Mouse (Mus musculus) liver, embryonic 12.5 days (tissue): ENCODE measurements around the gene Ppme1. TPM values are rescaled to one million over a fixed set of nuclear protein-coding genes. Genes with fewer than 3 reads are reported as not detected.

ENCODE experiments used
- ATAC-seq: fragments of 200-750 bp; cut with Nextera tagmentation; 2 replicates; pipeline ENCODE4 v1.8.0; 2017; ENCODE audit warnings: moderate number of reproducible peaks, mild to moderate bottlenecking, moderate library complexity
- H3K27ac ChIP-seq: fragments of 300-500 bp; sonication (generic); 2 replicates; pipeline ENCODE4 v1.5.1; 2016; ENCODE audit warnings: mild to moderate bottlenecking
- H3K27me3 ChIP-seq: fragments of 300-500 bp; sonication (generic); replicated peaks from 2 replicates; pipeline ENCODE4 v1.6.1; 2016; ENCODE audit warnings: mild to moderate bottlenecking, moderate library complexity
- H3K36me3 ChIP-seq: fragments of 300-500 bp; sonication (generic); 2 replicates; pipeline ENCODE4 v1.6.1; 2016; ENCODE audit warnings: mild to moderate bottlenecking, moderate library complexity
- H3K4me1 ChIP-seq: fragments of 300-500 bp; sonication (generic); 2 replicates; pipeline ENCODE4 v1.6.1; 2016
- H3K4me2 ChIP-seq: fragments of 300-500 bp; sonication (generic); 2 replicates; pipeline ENCODE4 v1.6.1; 2016; ENCODE audit warnings: mild to moderate bottlenecking, moderate library complexity
- H3K4me3 ChIP-seq: fragments of 300-500 bp; sonication (generic); 2 replicates; pipeline ENCODE4 v1.5.1; 2016; ENCODE audit warnings: mild to moderate bottlenecking, moderate library complexity
- H3K9ac ChIP-seq: fragments of 300-500 bp; sonication (generic); 2 replicates; pipeline ENCODE4 v1.6.1; 2016; ENCODE audit warnings: mild to moderate bottlenecking, moderate library complexity
- H3K9me3 ChIP-seq: fragments of 300-500 bp; sonication (generic); replicated peaks from 2 replicates; pipeline ENCODE4 v1.6.1; 2016; ENCODE audit warnings: mild to moderate bottlenecking, moderate library complexity
- WGBS: fragments of 180-500 bp; shearing (Covaris S2); methylation state at CpG from one replicate; pipeline ENCODE4 v1.1.7; 2016; ENCODE audit not compliant: insufficient replicate concordance; 5-methylcytosine and 5-hydroxymethylcytosine counted together
- polyA plus RNA-seq: library from polyadenylated mRNA; unstranded; fragments of >200 nt; fragmentation: Nextera tagmentation; extraction: Ambion mirVana; gene quantifications from 2 replicates; pipeline ENCODE4 v1.2.1, GENCODE M21; 2016

The Ppme1 gene
- polyA plus RNA-seq, 1 experiment from 2014 or later = 32.5 TPM

GRCm38 (mm10) chr7:100295745-100296144, 76.4 kb downstream of the Ppme1 start:
- ATAC-seq = no peak
- no peak overlapping the region for H3K27ac ChIP-seq
- H3K4me2 ChIP-seq = no peak overlapping the region
- H3K4me3 ChIP-seq = no peak overlapping the region
- no peaks in the 10 kb centered on the region for H3K36me3 ChIP-seq
- WGBS = 81% methylated on average over 2 of the region's 2 CpGs
- peaks cover 2% of the 10 kb centered on the region; the same call in 1 of the 2 replicates for H3K4me1 ChIP-seq
- no peak overlapping the region for H3K9ac ChIP-seq
- H3K9me3 ChIP-seq = peaks cover 5% of the 10 kb centered on the region; the same call in 1 of the 2 replicates
- peaks cover 25% of the 10 kb centered on the region for H3K27me3 ChIP-seq

GRCm38 (mm10) chr7:100293546-100293945, 78.6 kb downstream of the Ppme1 start:
- ATAC-seq = no peak
- H3K4me3 ChIP-seq = no peak overlapping the region
- no peak overlapping the region for H3K27ac ChIP-seq
- 72% methylated on average over 8 of the region's 8 CpGs for WGBS
- H3K9ac ChIP-seq = no peak overlapping the region
- H3K4me1 ChIP-seq = no peaks in the 10 kb centered on the region
- H3K27me3 ChIP-seq = peaks cover 43% of the 10 kb centered on the region
- no peak overlapping the region for H3K4me2 ChIP-seq
- no peaks in the 10 kb centered on the region for H3K36me3 ChIP-seq
- H3K9me3 ChIP-seq = peaks cover 9% of the 10 kb centered on the region; the same call in 1 of the 2 replicates

DNA sequence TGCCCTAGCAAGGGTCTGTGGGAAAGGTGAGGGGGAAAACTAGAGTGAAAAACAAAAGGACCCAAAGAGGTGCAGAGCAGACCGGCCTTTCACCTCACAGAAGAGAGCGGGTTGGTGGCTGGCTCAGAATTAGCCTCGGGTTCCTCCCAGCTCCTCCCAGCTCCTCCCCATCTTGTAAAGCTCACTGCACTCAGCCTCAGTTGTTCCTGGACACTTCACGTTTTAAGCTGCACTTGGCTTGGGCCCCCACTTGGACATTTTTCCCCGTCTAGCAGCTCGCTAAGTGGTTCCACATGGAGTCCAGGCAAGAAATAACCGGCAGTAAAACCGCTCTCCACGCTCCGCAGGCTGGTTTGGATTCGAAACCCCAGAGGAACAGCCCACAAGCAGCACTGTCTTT, 83.5 kb downstream of the Ppme1 start:
- no peak overlapping the region for H3K9ac ChIP-seq
- peaks cover 9% of the 10 kb centered on the region; the same call in 1 of the 2 replicates for H3K9me3 ChIP-seq
- H3K36me3 ChIP-seq = no peaks in the 10 kb centered on the region
- no peak for ATAC-seq
- peak overlapping the region; percentile 42 for H3K4me2 ChIP-seq
- H3K27ac ChIP-seq = peak overlapping the region; percentile 74
- H3K27me3 ChIP-seq = peaks cover 88% of the 10 kb centered on the region
- H3K4me3 ChIP-seq = no peak overlapping the region
- H3K4me1 ChIP-seq = peaks cover 13% of the 10 kb centered on the region; the same call in 1 of the 2 replicates
- 35% methylated on average over 11 of the region's 11 CpGs for WGBS

DNA sequence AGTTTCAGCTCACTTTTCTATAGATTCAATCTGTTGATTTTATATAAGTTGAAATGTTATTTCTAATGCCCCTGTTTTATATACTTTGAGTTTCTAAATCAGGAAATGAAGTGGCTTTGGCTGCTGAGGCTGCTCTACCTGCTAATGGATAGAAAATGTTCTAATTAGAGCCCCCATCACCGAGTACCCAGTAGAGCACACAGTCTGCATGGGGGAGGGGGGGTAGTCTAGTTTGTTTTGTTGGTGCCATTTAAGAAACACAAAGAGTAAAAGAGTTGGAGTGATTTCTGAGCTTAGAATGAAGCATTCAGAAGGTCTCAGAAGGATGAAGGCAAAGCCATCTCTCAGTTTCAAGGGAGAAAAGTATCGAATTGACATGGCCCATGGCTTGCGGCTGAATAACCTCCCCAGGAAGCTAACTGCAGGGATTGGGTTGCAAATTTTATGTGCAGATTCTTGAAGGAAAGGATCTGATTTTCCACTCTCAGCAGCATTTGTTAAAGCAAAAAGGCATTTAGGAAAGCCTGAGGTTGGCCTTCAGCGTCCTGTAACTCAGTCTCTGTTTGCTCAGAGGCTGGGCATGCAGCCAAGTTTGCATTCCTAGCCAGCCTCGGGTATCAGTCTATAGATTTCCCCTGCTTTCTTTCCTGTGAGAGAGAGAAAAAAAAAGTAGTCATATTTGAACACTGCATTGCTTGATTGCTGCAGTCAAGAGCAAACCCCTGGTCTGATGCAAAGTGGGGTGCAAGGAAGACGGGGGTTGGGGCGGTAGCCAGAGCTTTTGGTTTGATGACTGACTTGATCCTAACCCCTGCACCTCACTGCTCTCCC, 84.1 kb downstream of the Ppme1 start:
- Histone ChIP-seq H3K4me1 (peaks cover 13% of the 10 kb centered on the region; the same call in 1 of the 2 replicates), H3K9me3 (peaks cover 9% of the 10 kb centered on the region; the same call in 1 of the 2 replicates), H3K36me3 (no peaks in the 10 kb centered on the region), H3K9ac (no peak overlapping the region), H3K27ac (peak overlapping the region; percentile 74), H3K4me3 (no peak overlapping the region), H3K4me2 (peak overlapping the region; percentile 42), H3K27me3 (peaks cover 86% of the 10 kb centered on the region)
- ATAC-seq = no peak
- 40% methylated on average over 7 of the region's 7 CpGs for WGBS

DNA sequence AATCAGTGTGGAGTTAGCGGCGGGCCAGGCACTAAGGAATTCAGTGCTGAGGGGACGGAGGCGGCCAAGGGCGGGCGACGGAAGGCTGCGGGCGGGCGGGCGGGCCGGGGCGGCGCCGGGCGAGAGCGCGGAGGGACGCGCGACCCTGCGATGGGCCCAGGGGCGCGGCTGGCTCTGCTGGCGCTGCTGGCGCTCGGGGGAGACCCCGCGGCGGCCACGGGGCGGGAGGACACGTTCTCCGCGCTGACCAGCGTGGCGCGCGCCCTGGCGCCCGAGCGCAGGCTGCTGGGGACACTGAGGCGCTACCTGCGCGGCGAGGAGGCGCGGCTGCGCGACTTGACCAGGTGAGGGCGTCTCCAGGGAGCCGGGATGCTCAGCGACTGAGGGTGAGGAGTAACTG, 86.7 kb downstream of the Ppme1 start, which contains the start of gene P4ha3:
Gene P4ha3 (plus strand): TSS at position 138 of the 400 bp plus-strand sequence.
- Histone ChIP-seq H3K36me3 (no peaks in the 10 kb centered on the region), H3K4me1 (peaks cover 13% of the 10 kb centered on the region; the same call in 1 of the 2 replicates), H3K4me2 (peak within 1 kb of the TSS; percentile 64), H3K27ac (no peak within 1 kb of the TSS), H3K9me3 (0 out of 2 replicates have a peak, but pooled peaks cover under 1% of the 10 kb centered on the region), H3K4me3 (peak within 1 kb of the TSS; percentile 55), H3K9ac (peak within 1 kb of the TSS; percentile 46), H3K27me3 (peaks cover 89% of the 10 kb centered on the region)
- WGBS = 1% methylated on average over 38 of the region's 53 CpGs
- no peak for ATAC-seq

DNA sequence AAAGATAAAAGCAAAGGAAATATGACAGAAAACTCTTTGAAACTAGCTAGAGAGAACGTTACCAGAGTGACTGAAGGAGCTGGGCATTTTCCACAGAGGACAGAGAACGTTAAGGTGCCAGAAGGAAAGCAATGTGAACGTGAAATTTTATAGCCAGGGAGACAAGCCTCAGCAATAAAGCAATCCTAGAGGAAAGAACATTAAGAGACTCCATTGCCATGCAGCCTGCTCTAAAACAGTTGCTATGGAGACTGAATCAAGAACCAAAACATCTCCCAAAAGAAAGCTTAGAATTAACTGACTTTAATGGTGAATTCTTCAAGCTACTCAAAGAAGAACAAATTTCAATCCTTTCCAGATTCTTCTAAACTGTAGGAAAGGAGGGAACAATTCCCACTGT, 88.8 kb downstream of the Ppme1 start:
- H3K9me3 ChIP-seq = no peaks in the 10 kb centered on the region
- H3K27me3 ChIP-seq = peaks cover 68% of the 10 kb centered on the region
- H3K4me1 ChIP-seq = peaks cover 13% of the 10 kb centered on the region; the same call in 1 of the 2 replicates
- no peak overlapping the region for H3K4me2 ChIP-seq
- no peak for ATAC-seq
- no peak overlapping the region for H3K27ac ChIP-seq
- H3K9ac ChIP-seq = no peak overlapping the region
- H3K36me3 ChIP-seq = no peaks in the 10 kb centered on the region
- WGBS = 49% methylated on average over 3 of the region's 3 CpGs
- H3K4me3 ChIP-seq = no peak overlapping the region

DNA sequence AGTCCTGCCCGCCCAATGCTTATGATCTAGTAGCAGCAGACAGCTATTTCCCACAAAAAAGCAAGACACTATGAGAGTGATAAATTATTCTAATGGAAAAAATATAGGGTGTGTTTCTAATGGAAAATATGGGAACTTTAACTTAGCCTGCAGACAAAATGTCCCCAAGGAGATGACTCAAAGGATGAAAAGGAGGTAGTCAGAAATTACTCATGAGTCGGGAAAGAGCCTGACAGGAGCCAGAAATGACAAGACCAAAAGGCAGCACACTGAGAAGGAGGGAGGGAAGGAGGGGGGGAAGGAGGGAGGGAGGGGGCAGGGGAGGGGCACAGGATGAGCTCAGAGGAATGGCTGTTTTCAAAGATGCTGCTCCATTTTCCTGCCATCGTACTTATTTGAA, 90.5 kb downstream of the Ppme1 start:
- Histone ChIP-seq H3K27me3 (peaks cover 51% of the 10 kb centered on the region), H3K4me3 (no peak overlapping the region), H3K9me3 (no peaks in the 10 kb centered on the region), H3K27ac (no peak overlapping the region), H3K4me1 (peaks cover 13% of the 10 kb centered on the region; the same call in 1 of the 2 replicates), H3K36me3 (no peaks in the 10 kb centered on the region), H3K4me2 (no peak overlapping the region), H3K9ac (no peak overlapping the region)
- WGBS = 39% methylated on average over 3 of the region's 3 CpGs
- no peak for ATAC-seq

GRCm38 (mm10) chr7:100279803-100280202, 92.3 kb downstream of the Ppme1 start:
- no peaks in the 10 kb centered on the region for H3K9me3 ChIP-seq
- H3K36me3 ChIP-seq = no peaks in the 10 kb centered on the region
- H3K27ac ChIP-seq = no peak overlapping the region
- peaks cover 33% of the 10 kb centered on the region for H3K27me3 ChIP-seq
- no peak overlapping the region for H3K4me2 ChIP-seq
- ATAC-seq = no peak
- no peak overlapping the region for H3K9ac ChIP-seq
- WGBS = 2% methylated on average over 1 of the region's 1 CpGs
- no peak overlapping the region for H3K4me3 ChIP-seq
- H3K4me1 ChIP-seq = no peaks in the 10 kb centered on the region

Other genes with a start within 250 kb of the Ppme1 start
- gene Lipt2, start 213.0 kb downstream of the Ppme1 start, polyA plus RNA-seq = 8.9 and 10.1 TPM in 2 replicates
- 3.4 and 4.4 TPM in 2 replicates for gene Kcne3, start 195.8 kb downstream of the Ppme1 start, polyA plus RNA-seq
- 2.3 and 2.7 TPM in 2 replicates for gene Pgm2l1, start 144.9 kb downstream of the Ppme1 start, polyA plus RNA-seq
- 1.8 and 2.2 TPM in 2 replicates for gene P4ha3, start 86.8 kb downstream of the Ppme1 start, polyA plus RNA-seq
- gene C2cd3, start 74 bp downstream of the Ppme1 start, polyA plus RNA-seq = 14.0 and 15.4 TPM in 2 replicates
- gene Ucp3, start 100.7 kb upstream of the Ppme1 start, polyA plus RNA-seq = 0.10 TPM in 1 of 2 replicates, not detected in the other
- 814 and 842 TPM in 2 replicates for gene Ucp2, start 121.0 kb upstream of the Ppme1 start, polyA plus RNA-seq
- 2.5 TPM in 2 replicates for gene Dnajb13, start 142.7 kb upstream of the Ppme1 start, polyA plus RNA-seq
- gene Coa4, start 164.8 kb upstream of the Ppme1 start, polyA plus RNA-seq = 15.1 and 18.1 TPM in 2 replicates
- 60.7 and 62.0 TPM in 2 replicates for gene Rab6a, start 235.1 kb upstream of the Ppme1 start, polyA plus RNA-seq
- gene Mrpl48, start 236.0 kb upstream of the Ppme1 start, polyA plus RNA-seq = 53.2 and 56.3 TPM in 2 replicates